Mouse (Mus musculus) liver, embryonic 14.5 days (tissue): Measurements from ENCODE around the gene Ercc6. TPM values are rescaled to one million over a fixed set of nuclear protein-coding genes. Genes with fewer than 3 reads are reported as not detected.

ENCODE experiments used
- ATAC-seq: fragments of 200-750 bp; cut with Nextera tagmentation; 2 replicates; pipeline ENCODE4 v1.8.0; 2017; ENCODE audit warnings: moderate number of reproducible peaks, mild to moderate bottlenecking, moderate library complexity; ENCODE audit not compliant: insufficient read depth
- DNase-seq, 3 experiments: peaks; one replicate each; pipeline ENCODE4 v3.0.0-alpha.2; 2012 to 2013; ENCODE audit warnings: low read depth in 3 of 3, low spot score in 3 of 3
- H3K27ac ChIP-seq: fragments of 300-500 bp; sonication (generic); 2 replicates; pipeline ENCODE4 v1.5.1; 2014; ENCODE audit warnings: moderate library complexity, mild to moderate bottlenecking, control low read depth, inconsistent platforms
- H3K27me3 ChIP-seq: fragments of 300-500 bp; sonication (generic); 2 replicates; pipeline ENCODE4 v1.6.1; 2014; ENCODE audit warnings: mild to moderate bottlenecking, low read length, moderate library complexity; ENCODE audit not compliant: control insufficient read depth, insufficient read depth
- H3K36me3 ChIP-seq: fragments of 300-500 bp; sonication (generic); replicated peaks from 2 replicates; pipeline ENCODE4 v1.6.1; 2014; ENCODE audit warnings: low read depth; ENCODE audit not compliant: control insufficient read depth, insufficient read depth
- H3K4me1 ChIP-seq, 2 experiments: fragments of 200-500 bp in 1 of 2; fragments of 300-500 bp in 1 of 2; sonication (generic) in 1 of 2; replicated peaks; 2 replicates each; pipeline ENCODE4 v1.6.1; 2012 to 2014; ENCODE audit warnings: antibody characterized with exemption in 1 of 2, inconsistent platforms in 1 of 2, low read length in 1 of 2; ENCODE audit not compliant: control insufficient read depth in 2 of 2, insufficient read depth in 2 of 2
- H3K4me2 ChIP-seq: fragments of 300-500 bp; sonication (generic); 2 replicates; pipeline ENCODE4 v1.6.1; 2014; ENCODE audit warnings: low read depth, mild to moderate bottlenecking, control low read depth, moderate library complexity
- H3K4me3 ChIP-seq, 2 experiments: fragments of 200-500 bp in 1 of 2; fragments of 300-500 bp in 1 of 2; sonication (generic) in 1 of 2; 2 replicates each; pipeline ENCODE4 v1.5.1; 2012 to 2014; ENCODE audit warnings: low read depth in 2 of 2, low read length in 2 of 2, mild to moderate bottlenecking in 2 of 2, control low read depth in 1 of 2, inconsistent platforms in 1 of 2, moderate library complexity in 1 of 2; ENCODE audit not compliant: insufficient read depth in 1 of 2
- H3K9ac ChIP-seq: fragments of 300-500 bp; sonication (generic); replicated peaks from 2 replicates; pipeline ENCODE4 v1.6.1; 2014; ENCODE audit warnings: mild to moderate bottlenecking, control low read depth, moderate library complexity
- H3K9me3 ChIP-seq: fragments of 300-500 bp; sonication (generic); 2 replicates; pipeline ENCODE4 v1.6.1; 2016; ENCODE audit warnings: low read length, mixed read lengths; ENCODE audit not compliant: control insufficient read depth
- CTCF ChIP-seq: IDR thresholded peaks from 2 replicates; pipeline ENCODE4 v1.5.1; 2016; ENCODE audit warnings: antibody characterized with exemption, low read depth, control low read depth
- EP300 ChIP-seq: IDR thresholded peaks from 2 replicates; pipeline ENCODE4 v1.6.1; 2016; ENCODE audit warnings: antibody characterized with exemption, low read depth
- WGBS: fragments of 180-500 bp; shearing (Covaris S2); extraction: QIAGEN DNeasy Blood & Tissue Kit; methylation state at CpG from one replicate; pipeline ENCODE4 v1.1.7; 2014; ENCODE audit not compliant: insufficient replicate concordance; 5-methylcytosine and 5-hydroxymethylcytosine counted together
- polyA plus RNA-seq, 2 experiments: library from polyadenylated mRNA; depleted of rRNA in 1 of 2; stranded (reverse) in 1 of 2; unstranded in 1 of 2; fragments of >200 nt; fragmentation: Nextera tagmentation in 1 of 2; extraction: Ambion mirVana in 1 of 2; gene quantifications; 2 replicates each; pipeline versions ENCODE4 v1.2.1 to v1.2.3; 2012 to 2014

Gene Ercc6
- polyA plus RNA-seq, 2 experiments, result 3.4 to 6.5 TPM

DNA sequence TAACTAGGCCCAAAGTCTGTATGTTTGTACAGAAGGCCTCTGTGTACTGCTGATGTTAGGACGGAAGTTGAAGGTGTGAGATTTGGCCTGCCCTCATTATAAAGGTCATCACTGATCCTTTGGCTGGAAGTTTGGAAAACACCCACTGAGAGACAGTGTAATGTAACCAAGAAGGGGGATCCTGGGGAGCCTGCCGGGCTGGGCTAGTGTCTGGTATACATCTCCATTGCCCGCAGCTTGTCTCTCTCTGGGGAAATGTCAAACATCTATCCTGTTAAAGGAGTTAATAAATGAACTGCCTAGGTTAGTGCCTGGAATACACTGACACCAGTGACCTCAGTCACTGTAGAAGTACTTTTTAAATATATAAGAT lies 19.8 kb downstream of the Ercc6 start:
- Histone ChIP-seq H3K9me3 (no peaks in the 10 kb centered on the region), H3K4me3 (no peak overlapping the region), H3K4me2 (no peak overlapping the region), H3K27ac (no peak overlapping the region), H3K27me3 (no peaks in the 10 kb centered on the region), H3K36me3 (no peaks in the 10 kb centered on the region; the same call in 1 of the 2 replicates), H3K4me1 (peaks cover 0 to 4% of the 10 kb centered on the region in 2 experiments; a peak in 1 of 4 replicates), H3K9ac (no peak overlapping the region)
- DNase-seq, result no peak
- ATAC-seq, result no peak
- TF ChIP-seq CTCF (no peak), EP300 (no peak)
- WGBS, result 74% methylated on average over 3 of the region's 3 CpGs

DNA sequence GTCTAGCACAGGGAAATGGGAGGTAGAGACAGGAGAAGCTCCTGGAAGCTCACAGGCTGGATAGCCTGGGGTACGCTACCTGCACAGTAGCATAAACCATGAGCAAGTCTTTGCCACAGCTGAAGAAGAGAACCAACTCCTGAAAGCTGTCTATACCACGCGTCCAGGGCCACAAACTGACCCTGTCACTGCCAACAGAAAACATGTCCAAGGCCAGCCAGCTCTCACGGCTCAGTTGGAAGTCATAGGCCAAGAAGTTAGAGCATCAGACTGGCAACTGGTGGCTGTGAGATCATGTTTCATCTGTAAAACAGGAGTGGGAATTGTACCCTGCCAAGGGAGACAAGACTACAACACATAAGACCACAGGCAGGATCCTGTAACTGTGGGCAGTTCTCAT lies 20.3 kb downstream of the Ercc6 start:
- no peak for DNase-seq
- no peaks in the 10 kb centered on the region; the same call in 1 of the 2 replicates for H3K36me3 ChIP-seq
- H3K9ac ChIP-seq, result no peak overlapping the region
- 77% methylated on average over 4 of the region's 4 CpGs for WGBS
- no peaks in the 10 kb centered on the region for H3K9me3 ChIP-seq
- H3K4me2 ChIP-seq, result no peak overlapping the region
- H3K27ac ChIP-seq, result no peak overlapping the region
- no peak for ATAC-seq
- TF ChIP-seq CTCF (no peak), EP300 (no peak)
- no peaks in the 10 kb centered on the region for H3K27me3 ChIP-seq
- peaks cover 0 to 4% of the 10 kb centered on the region in 2 experiments; a peak in 1 of 4 replicates for H3K4me1 ChIP-seq
- no peak overlapping the region for H3K4me3 ChIP-seq

DNA sequence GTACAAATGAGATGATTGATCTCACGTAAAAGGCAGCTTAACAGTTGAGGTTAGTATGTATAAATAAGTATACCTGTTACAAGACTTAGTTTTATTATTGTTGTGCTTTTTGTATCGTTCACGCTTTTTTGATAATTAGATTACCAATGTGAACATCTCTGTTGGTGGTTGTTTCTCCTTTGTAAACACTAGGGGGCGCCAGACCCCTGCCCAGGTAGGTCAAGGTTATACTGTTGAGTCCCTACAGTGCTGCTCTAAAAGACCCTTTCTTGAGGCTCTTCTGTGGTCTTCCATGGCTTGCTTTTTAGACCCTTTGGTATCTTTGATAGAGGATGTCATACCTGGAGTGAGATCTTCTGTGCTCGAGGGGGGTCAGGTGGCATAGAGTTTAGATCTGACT lies 20.8 kb downstream of the Ercc6 start:
- peak in 1 of 3 experiments; percentile 9 for DNase-seq
- ATAC-seq, result no peak

DNA sequence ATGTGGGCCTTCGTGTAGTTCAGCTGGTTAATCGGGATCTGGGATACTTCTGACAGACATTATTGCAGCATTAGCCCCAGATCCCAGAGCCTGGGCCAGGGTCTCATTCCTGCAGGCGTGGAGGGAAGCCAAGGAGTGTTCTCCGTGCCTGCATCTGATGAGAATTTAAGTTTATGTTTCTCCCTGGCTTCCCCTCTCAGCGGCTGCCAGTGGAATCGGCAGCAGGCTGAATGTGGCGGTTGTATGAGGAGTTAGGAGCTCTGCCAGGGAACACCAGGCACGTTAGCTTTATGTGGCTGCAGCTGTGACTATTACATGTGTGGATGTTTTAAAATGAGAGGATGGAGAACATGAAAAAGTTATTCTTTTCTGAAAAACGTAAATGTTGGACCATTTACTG lies 23.4 kb downstream of the Ercc6 start:
- DNase-seq (no peak), ATAC-seq (no peak)

More for the DNA sequence above, 20.8 kb downstream of the Ercc6 start:
- Histone ChIP-seq H3K9me3 (no peaks in the 10 kb centered on the region), H3K4me2 (no peak overlapping the region), H3K4me1 (peaks cover 0 to 4% of the 10 kb centered on the region in 2 experiments; a peak in 1 of 4 replicates), H3K4me3 (no peak overlapping the region), H3K36me3 (no peaks in the 10 kb centered on the region; the same call in 1 of the 2 replicates), H3K27ac (no peak overlapping the region), H3K9ac (no peak overlapping the region), H3K27me3 (no peaks in the 10 kb centered on the region)
- no peak for TF ChIP-seq EP300
- peak; percentile 74 for TF ChIP-seq CTCF
- WGBS, result 56% methylated on average over 5 of the region's 5 CpGs

DNA sequence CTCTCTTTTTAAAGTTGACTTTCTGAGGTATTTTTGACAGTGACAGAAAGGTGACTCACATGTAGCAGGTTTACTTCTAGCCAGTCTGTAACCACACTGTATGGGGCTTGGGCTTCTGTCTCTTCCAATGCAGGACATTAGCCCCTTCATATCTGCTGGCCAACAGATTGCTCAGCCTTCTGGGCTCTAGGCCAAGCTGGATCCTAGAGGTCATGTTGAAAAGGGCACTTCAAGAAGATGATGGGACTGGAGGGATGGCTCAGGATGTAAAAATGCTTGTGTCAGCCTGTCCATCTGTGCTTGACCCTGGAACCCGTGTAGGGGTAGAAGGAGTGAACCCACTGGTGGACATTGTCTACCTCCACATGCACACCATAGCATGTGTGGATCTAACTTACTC lies 24.8 kb downstream of the Ercc6 start:
- 74% methylated on average over 1 of the region's 1 CpGs for WGBS
- no peak overlapping the region for H3K27ac ChIP-seq
- no peaks in the 10 kb centered on the region for H3K27me3 ChIP-seq
- no peak for DNase-seq
- H3K4me3 ChIP-seq, result no peak overlapping the region
- no peak overlapping the region for H3K9ac ChIP-seq
- H3K4me2 ChIP-seq, result no peak overlapping the region
- peaks cover 10% of the 10 kb centered on the region for H3K36me3 ChIP-seq
- H3K4me1 ChIP-seq, result no peaks in the 10 kb centered on the region
- TF ChIP-seq EP300 (no peak), CTCF (no peak)
- no peak for ATAC-seq
- no peaks in the 10 kb centered on the region for H3K9me3 ChIP-seq

More for the DNA sequence above, 23.4 kb downstream of the Ercc6 start:
- H3K27me3 ChIP-seq, result no peaks in the 10 kb centered on the region
- H3K36me3 ChIP-seq, result peaks cover 5% of the 10 kb centered on the region
- no peak overlapping the region for H3K27ac ChIP-seq
- H3K4me3 ChIP-seq, result no peak overlapping the region
- H3K9me3 ChIP-seq, result no peaks in the 10 kb centered on the region
- no peak overlapping the region for H3K4me2 ChIP-seq
- TF ChIP-seq CTCF (no peak), EP300 (no peak)
- peaks cover 0 to 4% of the 10 kb centered on the region in 2 experiments; a peak in 1 of 4 replicates for H3K4me1 ChIP-seq
- 78% methylated on average over 9 of the region's 9 CpGs for WGBS
- H3K9ac ChIP-seq, result no peak overlapping the region
